Mouse (Mus musculus): ENCODE measurements around the gene Mms19.
A peak's percentile ranks its signal among the peaks of the same experiment; 100 is the strongest.

Mms19 gene

GRCm38 (mm10) chr19:41998770-41999548 is 18.0 kb upstream of the Mms19 start:
- DNase-seq (ENCODE audit: low spot score) = no peak

GRCm38 (mm10) chr19:41997090-41997489 is 16.1 kb upstream of the Mms19 start:
- DNase-seq (ENCODE audit: low spot score) = no peak

GRCm38 (mm10) chr19:41995483-41995882 is 14.5 kb upstream of the Mms19 start:
- DNase-seq (ENCODE audit: low spot score) = no peak

- DNase-seq (ENCODE audit: low spot score) = no peak
Measured at GRCm38 (mm10) chr19:41994023-41994422, 13.1 kb upstream of the Mms19 start.

- peak; percentile 70 for DNase-seq (ENCODE audit: low spot score)
Measured at GRCm38 (mm10) chr19:41993484-41993883, 12.5 kb upstream of the Mms19 start.

- DNase-seq (ENCODE audit: low spot score) = no peak
Measured at GRCm38 (mm10) chr19:41992971-41993370, 12.0 kb upstream of the Mms19 start.

- no peak for DNase-seq (ENCODE audit: low spot score)
Measured at GRCm38 (mm10) chr19:41991926-41992477, 11.0 kb upstream of the Mms19 start.

GRCm38 (mm10) chr19:41989810-41990209 is 8.9 kb upstream of the Mms19 start:
- no peak for DNase-seq (ENCODE audit: low spot score)

- no peak for DNase-seq (ENCODE audit: low spot score)
Measured at GRCm38 (mm10) chr19:41987206-41987605, 6.2 kb upstream of the Mms19 start.

- DNase-seq (ENCODE audit: low spot score) = no peak
Measured at GRCm38 (mm10) chr19:41985994-41986393, 5.0 kb upstream of the Mms19 start.

GRCm38 (mm10) chr19:41982791-41983150 is 1.8 kb upstream of the Mms19 start:
- no peak for DNase-seq (ENCODE audit: low spot score)

- DNase-seq (ENCODE audit: low spot score) = peak; percentile 53
Measured at GRCm38 (mm10) chr19:41981931-41982790, 1.2 kb upstream of the Mms19 start.

GRCm38 (mm10) chr19:41981595-41981927 is 604 bp upstream of the Mms19 start, which contains the start of gene Ubtd1:
TSS of gene Ubtd1 (plus strand) at chr19:41981763.
- DNase-seq (ENCODE audit: low spot score) = no peak

- no peak for DNase-seq (ENCODE audit: low spot score)
Measured at GRCm38 (mm10) chr19:41980422-41980818, 537 bp downstream of the Mms19 start.

GRCm38 (mm10) chr19:41973891-41974794 is 6.8 kb downstream of the Mms19 start:
- DNase-seq (ENCODE audit: low spot score) = no peak

- DNase-seq (ENCODE audit: low spot score) = no peak
Measured at GRCm38 (mm10) chr19:41969618-41970017, 11.3 kb downstream of the Mms19 start.

- DNase-seq (ENCODE audit: low spot score) = no peak
Measured at GRCm38 (mm10) chr19:41953574-41953973, 27.4 kb downstream of the Mms19 start.

- no peak for DNase-seq (ENCODE audit: low spot score)
Measured at GRCm38 (mm10) chr19:41952287-41952686, 28.7 kb downstream of the Mms19 start.

- DNase-seq (ENCODE audit: low spot score) = no peak
Measured at GRCm38 (mm10) chr19:41943841-41944240, 37.1 kb downstream of the Mms19 start.

GRCm38 (mm10) chr19:41938539-41938938 is 42.4 kb downstream of the Mms19 start:
- no peak for DNase-seq (ENCODE audit: low spot score)

GRCm38 (mm10) chr19:41935921-41936320 is 45.0 kb downstream of the Mms19 start:
- DNase-seq (ENCODE audit: low spot score) = no peak

GRCm38 (mm10) chr19:41934124-41934523 is 46.8 kb downstream of the Mms19 start:
- DNase-seq (ENCODE audit: low spot score) = no peak
